Mouse (Mus musculus) brain, adult 2 months (tissue): ENCODE results near the gene Ppp2r2c.

Experiments
- DNase-seq: peaks from one replicate; pipeline ENCODE4 v3.0.0; 2011; ENCODE audit warnings: low read depth, low spot score

Ppp2r2c gene

DNA sequence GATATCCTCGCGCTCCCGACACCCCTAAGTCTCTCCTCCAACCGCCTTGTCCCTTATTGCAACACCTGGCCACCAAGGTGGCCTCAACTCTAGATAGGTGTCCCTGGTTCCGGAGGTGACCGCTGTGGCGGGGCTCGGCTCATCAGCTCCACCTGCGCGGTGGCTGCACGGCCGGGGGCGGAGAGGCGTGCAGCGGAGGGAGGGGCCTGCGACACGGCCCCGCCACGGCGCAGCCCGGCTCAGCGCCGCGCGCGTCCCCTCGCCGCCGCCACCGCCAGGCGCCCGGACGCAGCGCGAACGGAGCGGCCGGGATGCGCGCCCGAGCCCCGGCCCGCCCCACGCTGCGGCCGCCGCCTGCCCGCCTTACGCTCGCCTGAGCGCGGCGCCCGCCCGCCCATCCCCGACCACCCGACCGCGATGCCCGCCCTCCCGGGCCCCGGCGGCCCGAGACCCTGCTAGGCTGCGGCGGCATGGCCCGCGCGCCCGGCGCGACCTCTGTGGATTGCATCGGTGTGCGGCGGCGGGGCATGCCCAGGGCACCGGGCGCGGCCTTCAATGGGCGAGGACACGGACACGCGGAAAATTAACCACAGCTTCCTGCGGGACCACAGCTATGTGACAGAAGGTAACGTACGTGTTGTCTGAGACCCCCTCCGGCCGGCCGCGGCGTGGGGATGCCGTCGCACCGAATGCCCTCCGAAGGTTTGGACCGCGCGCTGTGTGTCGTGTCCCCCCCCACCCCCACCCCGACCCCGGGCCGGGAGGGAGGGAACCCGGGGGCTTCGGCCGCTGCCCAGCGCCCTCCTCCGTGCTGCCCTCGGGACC is at the start of gene Ppp2r2c:
Gene Ppp2r2c, plus strand, starts transcription at position 248 of the 825 bp plus-strand sequence.
- peak; percentile 90 for DNase-seq

DNA sequence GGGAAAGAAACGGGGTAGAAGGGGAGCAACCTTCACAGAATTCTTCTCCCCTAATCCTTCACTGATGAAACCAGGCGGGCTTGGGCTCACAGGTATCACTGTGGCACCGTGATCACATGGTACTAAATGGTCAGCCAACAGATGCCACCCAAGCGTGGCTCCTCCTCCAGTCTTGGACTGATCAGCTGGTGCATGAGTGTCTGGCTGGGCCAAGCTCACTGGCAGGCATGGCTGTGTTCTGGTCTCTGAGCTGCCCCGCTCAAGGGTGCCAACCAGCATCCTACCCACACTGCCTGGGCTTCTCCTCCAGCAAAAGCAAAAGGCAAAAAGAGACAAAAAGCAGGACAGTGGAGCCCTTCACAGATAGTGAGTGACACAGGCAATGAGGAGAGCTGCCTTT is 48.6 kb upstream of the Ppp2r2c start:
- DNase-seq = no peak

DNA sequence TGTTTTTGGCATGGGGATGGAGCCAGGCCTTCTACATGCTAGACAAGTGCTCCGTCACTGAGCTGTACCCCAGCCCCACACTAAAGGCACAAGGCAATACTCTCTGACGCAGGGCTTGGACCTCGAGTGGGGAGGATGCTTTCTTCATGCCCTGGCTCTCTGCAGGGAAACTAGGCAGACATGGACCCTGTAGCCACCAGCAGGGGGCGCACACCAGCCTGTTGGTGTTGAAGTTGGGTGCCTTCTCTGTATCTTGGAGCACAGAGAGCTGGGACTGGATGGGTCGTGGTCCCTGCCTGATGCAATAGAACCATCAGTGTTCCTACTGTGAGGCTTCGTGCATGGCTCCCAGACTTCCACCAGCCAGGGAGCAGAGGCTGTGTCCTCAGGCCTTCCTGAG is 48.2 kb upstream of the Ppp2r2c start:
- peak; percentile 80 for DNase-seq

DNA sequence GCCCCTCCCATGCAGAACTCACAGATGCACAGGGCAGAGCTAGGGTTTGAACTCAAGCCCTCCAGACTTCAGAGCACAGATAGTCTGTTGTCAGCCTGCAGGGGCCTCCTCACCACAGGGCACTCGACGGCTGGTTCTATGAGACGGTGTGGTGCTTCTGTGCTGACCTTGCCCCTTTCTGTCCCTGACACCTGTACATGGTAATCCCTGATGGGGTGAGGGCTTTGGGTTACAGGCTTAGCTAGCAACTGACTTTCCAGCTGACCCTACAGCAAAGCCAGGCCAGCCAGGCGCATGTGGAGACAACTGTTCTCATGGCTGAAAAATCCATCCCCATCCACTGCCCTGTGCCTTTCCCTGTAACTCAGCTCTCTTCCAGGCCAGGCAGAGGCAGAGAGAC is 45.4 kb upstream of the Ppp2r2c start:
- DNase-seq = no peak

- no peak for DNase-seq
These were observed 39.2 kb upstream of the Ppp2r2c start for GRCm38 (mm10) chr5:36829098-36829497.

DNA sequence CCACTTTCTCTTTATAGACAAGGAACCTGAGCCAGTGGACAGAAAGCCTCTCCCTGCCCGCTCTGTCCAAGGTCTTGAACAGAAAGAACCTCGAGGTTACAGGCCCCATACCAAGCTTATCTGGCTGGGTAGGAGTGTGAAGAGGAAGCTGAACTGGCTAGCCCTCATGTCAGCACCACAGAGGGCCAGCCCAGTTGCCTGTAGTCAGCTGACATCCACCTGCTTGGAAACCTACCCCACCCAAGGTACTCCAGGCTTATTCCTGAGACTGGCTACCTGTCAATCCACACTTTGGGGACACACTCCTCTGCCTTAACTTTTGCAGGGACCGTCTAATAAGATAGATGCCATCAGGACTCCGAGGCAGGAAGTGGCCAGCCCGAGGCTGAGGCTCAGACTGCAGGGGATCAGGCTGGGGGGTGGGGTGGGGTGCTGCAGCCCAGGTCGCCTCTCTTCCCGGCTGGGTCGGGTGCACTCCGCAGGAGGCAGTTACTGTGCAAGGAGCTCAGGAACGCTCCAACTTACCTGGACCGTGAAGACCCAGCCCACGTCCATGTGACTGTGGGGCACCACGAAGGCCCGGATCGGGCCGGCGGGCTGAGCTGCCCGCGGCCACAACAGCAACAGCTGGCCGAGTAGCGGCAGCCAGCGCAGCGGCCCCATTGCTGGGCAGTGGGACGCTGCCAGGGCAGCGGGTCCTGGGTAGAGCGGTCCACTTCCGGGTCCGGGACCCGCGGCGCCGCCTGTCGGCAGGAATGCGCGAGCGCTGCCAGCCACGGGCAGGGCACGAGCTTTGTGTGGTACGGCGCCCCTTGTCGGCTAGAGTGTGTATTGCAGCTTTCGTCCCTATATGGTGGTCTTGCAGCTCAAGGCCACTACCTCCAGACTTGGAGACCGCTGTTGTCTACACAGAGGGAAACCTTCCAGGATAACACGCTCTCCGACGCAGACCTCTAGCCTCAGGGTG is 38.1 kb upstream of the Ppp2r2c start, which contains the start of gene Man2b2:
Gene Man2b2, minus strand, starts transcription at position 741 of the 967 bp plus-strand sequence.
- DNase-seq = peak; percentile 88

DNA sequence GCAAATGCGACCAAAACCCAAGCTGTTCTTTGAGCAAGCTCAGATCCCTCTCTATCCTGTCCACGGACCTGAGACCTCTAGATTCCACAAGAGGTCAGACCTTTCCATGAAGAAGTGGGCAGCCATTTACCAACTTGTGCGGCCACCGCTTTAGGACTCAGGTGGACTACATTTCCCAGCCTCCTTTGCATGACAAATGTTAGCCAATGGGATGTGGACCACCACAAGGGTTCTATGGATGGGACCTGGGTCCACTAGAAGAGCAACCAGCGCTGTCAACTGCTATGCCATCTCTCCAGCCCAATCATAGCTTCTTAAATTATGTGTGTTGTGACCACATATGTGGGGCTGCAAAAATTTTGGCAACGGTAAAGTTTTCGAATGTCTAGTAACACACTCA is 37.0 kb upstream of the Ppp2r2c start:
- peak; percentile 75 for DNase-seq

DNA sequence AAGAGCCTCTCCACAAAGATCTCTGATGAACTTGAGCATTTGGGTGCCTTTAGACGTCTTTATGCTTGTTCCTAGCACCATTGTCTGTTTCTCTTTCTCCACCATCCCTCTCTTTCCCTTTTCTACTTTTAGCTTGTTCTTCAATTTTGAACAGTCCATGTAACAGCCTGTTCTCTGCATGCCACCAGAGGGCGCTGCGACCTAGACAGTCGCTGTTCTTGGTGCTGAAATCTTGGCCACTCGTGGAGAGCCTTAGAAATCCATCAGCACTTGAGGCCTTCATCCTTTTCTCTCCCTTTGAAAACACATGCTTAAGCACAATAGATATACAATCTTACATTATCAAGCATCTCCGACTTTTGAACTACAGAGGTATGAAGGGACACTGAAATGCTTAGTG is 32.4 kb upstream of the Ppp2r2c start:
- DNase-seq = peak; percentile 93

GRCm38 (mm10) chr5:36839032-36839431 is 29.3 kb upstream of the Ppp2r2c start:
- DNase-seq = peak; percentile 93

GRCm38 (mm10) chr5:36839602-36840001 is 28.7 kb upstream of the Ppp2r2c start:
- DNase-seq = no peak

- no peak for DNase-seq
These were observed 28.2 kb upstream of the Ppp2r2c start for GRCm38 (mm10) chr5:36840092-36840491.

DNA sequence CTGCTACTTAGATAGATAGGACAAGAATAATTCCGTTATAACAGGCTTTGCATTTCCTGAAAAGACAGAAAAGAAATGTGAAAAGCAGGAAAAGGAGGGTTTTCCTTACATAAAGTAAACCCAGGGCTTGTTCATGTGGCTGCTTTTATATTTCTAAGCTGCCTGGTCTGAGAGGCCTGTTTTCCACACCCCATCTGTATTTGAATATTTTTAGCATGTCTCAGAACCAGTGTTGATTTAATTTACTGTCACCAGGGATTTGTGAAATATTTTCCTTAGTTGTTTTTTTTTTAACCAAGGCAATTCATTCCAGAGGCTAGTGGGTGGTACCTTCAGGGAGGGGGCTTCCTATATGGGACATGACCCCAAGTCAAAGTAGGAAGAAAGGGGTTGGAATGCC is 26.6 kb upstream of the Ppp2r2c start:
- peak; percentile 53 for DNase-seq

- peak; percentile 85 for DNase-seq
These were observed 23.8 kb upstream of the Ppp2r2c start for GRCm38 (mm10) chr5:36844490-36844889.

DNA sequence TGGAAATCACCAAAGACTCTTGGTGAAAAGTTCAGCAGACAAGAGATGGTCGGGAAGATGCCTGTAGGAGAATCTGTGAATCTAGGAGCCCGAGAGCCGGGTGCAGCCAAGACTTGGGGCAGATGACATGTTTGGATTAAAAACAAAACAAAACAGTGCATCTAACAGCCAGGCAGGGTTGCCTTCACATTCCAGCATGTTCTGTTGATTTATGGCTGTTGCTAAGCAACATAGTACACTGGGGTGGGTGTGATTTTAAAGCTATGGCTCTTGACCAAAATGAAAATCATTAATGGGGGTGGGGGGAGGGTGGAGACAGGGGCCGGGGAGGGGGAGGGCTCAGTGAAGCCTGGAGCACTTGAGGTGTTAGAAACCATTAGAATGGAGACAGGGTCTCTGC is 16.7 kb upstream of the Ppp2r2c start:
- no peak for DNase-seq

DNA sequence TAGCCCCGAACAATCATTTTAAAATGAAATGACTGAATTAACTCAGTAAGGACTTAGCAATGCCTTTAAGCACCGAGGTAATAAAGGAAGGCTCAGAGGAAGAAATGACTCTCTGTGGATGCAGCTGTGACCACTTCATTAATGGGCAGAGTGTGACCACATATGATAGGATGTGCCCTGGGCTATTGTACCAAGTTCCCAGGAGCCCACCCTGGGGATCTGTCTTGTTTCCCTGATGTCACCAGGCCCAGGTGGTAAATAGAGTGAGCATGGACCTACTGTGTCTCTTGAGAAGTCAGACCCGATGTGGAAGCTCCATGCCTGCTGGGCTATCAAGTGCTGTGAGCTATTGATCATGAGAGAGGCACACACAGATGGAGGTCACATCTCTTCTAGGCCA is 13.1 kb upstream of the Ppp2r2c start:
- no peak for DNase-seq

DNA sequence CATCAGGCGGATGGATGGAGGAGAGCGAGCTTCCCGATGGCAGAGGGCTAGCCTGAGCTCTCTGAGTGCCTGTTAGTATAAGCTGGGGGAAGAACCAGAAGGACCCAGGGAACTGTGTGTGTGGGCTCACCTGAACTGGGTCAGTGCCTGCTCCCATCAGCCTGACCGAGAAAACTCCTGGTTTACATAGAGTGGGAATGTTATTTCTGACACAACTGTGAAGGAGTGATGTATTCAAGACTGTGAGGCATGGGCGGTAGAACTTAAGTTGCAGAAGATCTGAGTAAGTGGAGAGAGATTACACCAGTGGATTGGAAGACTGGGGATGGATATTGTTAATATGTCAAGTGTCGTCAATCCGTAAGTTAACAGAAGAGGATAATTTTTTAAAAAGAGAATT is 11.8 kb upstream of the Ppp2r2c start:
- DNase-seq = peak; percentile 55

DNA sequence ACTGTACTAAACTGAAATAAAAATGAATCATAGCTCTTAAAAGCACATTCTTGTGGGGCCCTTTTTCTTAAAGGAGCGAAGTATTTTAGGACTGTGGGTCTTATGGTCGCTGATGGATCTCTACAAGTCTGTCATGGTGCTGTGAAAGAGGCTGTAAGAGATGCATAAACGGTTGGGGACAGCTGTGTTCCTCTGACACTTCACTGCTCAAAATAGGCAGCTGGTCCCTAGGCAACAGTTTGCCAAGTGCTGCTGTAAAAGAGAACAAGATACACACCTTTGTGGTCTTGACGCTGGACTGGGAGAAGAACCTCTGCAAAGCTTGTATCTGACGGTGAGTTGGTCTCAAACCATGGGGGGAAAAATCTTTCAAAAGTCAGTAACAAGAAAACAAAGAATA is 10.8 kb upstream of the Ppp2r2c start:
- DNase-seq = no peak

- no peak for DNase-seq
These were observed 7.2 kb upstream of the Ppp2r2c start for GRCm38 (mm10) chr5:36861084-36861483.

GRCm38 (mm10) chr5:36866701-36867250 is 1.5 kb upstream of the Ppp2r2c start:
- DNase-seq = no peak

DNA sequence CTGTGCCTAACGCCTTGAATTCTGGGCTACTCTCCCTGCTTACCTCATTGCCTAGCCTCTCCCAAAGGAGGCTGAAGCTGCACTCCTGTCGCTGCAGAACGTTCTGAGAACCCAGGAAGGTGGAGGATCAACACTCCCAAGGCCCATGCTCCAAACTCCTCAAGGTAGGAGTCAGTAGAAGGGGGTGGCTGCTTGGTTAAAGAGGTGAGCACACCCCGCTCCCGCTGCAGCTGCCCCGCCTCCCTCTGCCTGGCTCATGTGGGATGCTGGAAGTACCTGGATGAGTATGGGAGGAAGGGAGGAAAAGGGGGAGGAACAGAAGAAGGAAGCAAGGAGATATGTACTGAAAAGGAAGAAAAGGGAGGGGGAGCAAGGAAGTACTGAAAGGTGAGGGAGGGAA is 752 bp upstream of the Ppp2r2c start:
- peak; percentile 79 for DNase-seq

DNA sequence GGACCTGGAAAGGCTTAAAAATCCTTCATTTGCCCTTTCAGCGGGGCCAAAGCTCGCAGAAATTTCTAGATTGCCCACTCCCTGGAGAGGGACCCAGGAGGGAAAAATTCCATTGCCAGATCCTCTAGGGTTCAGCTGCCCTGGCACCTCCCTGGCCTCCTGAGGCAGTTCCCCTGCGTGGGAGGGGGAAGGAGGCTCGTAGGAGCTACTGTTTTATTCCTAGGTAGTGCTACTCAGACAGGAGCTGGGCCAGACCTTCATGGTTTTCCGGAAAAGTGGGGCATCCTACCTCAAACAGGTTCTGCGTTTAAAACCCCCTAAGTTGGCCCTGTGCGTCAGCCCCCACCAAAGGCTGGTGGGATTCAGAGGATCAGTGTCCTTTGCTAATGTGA is 869 bp downstream of the Ppp2r2c start:
- DNase-seq = peak; percentile 83

DNA sequence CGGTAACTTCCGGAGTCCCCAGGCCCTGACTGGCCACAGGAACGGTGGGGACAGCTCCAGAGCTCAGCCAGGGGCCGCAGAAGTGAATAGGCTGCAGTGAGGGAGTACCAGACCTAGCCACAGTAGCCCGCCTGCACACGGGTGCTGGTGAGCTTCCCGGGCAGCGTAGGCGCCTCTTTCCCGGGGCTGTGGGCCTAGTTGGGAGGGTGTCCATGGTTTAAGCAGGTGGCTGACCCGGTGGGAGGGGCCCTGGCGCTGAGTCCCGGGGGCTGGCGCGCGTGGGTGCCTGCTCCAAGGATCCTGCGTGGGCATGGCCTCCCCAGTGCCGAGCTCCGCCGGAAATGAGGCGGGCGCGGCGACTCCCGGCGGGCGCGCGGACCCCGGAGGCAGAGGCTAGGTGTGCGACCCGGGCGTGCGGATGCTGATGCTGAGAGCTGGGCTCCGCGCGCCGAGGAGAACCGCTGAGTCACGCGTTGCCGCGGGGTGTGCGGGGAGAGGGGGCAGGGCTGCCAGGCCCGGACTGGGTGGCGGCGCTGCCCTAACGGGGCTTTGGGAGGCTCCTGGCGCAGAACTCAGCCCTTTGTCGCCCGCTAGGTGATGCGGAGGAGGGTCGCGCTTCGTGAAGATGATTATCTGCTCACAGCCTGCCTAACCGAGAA is 1.4 kb downstream of the Ppp2r2c start:
- peak; percentile 87 for DNase-seq
